Mouse (Mus musculus): Measurements from ENCODE around the gene Dhdh.
A peak's percentile ranks its signal among the peaks of the same experiment; 100 is the strongest.

DNA sequence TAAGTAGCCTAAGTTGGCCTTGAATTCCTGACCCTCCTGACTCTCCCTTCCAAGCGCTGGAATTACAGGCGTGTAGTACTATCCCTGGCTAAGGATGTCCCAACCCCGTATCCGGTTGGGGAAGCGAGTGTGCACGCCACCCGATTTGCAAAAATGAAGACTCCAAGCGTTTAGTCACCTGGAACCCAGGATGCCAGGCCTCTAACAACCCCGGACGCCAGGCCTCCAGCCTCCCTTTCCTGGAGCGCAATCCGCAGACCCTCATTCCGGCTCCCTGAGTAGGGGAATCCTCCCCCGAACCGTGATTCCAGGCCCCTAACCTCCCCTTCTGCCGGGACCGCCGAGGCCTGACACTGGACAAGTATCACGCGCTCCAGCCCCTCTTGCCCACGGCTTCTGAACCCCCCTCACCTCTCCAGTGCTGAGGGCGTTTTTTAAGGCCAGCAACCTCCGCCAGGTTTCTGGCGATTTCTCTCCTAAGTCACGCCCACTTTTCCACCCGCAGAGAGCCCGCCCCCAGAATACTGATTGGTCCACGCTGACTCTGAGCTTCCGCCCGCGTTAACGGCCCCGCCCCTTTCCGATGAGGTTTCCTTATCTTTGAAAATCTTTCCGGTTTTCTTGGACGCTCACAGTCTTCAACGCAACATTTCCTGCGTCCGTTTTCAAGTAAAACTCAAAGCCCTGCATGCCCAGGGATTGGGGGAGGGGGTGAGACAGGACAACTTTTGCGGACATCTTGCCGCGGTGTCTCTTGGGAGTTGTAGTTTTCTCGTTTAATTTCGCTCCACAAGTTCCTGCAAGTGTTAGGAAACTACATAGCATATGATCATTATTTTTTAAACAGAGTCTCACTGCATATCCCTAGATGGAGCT lies 21.5 kb upstream of the Dhdh start, which contains the start of gene Nucb1:
- TF ChIP-seq CTCF (IDR thresholded peaks at IDR 0.05; ENCODE audit: low read depth): no peak
- 0 out of 2 replicates have a peak, but pooled peaks have one; percentile 22 for TF ChIP-seq EP300 (IDR thresholded peaks at IDR 0.05; ENCODE audit: low read depth)

Measured in liver, embryonic 14.5 days (tissue).